Mouse (Mus musculus): ENCODE results near the gene Col24a1. TPM values are rescaled to one million over a fixed set of nuclear protein-coding genes. Genes with fewer than 3 reads are reported as not detected.

The Col24a1 gene
- polyA plus RNA-seq (2017; shearing (Covaris generic)): not detected

GRCm38 (mm10) chr3:145292337-145293134 is at the start of gene Col24a1:
TSS of gene Col24a1 (plus strand) at chr3:145292472.

GRCm38 (mm10) chr3:145575743-145576481 is 283.6 kb downstream of the Col24a1 start, which contains the start of gene Znhit6:
TSS of gene Znhit6 (plus strand) at chr3:145576205.

Other genes starting within 250 kb of the Col24a1 start
- gene Clca2, start 193.0 kb upstream of the Col24a1 start, polyA plus RNA-seq (2017; shearing (Covaris generic)): not detected
- 8.0 TPM for gene Odf2l, start 173.9 kb upstream of the Col24a1 start, polyA plus RNA-seq (2017; shearing (Covaris generic))